Mouse (Mus musculus): ENCODE results near the gene Snrnp25.
A peak's percentile ranks its signal among the peaks of the same experiment; 100 is the strongest.

Snrnp25 gene

DNA sequence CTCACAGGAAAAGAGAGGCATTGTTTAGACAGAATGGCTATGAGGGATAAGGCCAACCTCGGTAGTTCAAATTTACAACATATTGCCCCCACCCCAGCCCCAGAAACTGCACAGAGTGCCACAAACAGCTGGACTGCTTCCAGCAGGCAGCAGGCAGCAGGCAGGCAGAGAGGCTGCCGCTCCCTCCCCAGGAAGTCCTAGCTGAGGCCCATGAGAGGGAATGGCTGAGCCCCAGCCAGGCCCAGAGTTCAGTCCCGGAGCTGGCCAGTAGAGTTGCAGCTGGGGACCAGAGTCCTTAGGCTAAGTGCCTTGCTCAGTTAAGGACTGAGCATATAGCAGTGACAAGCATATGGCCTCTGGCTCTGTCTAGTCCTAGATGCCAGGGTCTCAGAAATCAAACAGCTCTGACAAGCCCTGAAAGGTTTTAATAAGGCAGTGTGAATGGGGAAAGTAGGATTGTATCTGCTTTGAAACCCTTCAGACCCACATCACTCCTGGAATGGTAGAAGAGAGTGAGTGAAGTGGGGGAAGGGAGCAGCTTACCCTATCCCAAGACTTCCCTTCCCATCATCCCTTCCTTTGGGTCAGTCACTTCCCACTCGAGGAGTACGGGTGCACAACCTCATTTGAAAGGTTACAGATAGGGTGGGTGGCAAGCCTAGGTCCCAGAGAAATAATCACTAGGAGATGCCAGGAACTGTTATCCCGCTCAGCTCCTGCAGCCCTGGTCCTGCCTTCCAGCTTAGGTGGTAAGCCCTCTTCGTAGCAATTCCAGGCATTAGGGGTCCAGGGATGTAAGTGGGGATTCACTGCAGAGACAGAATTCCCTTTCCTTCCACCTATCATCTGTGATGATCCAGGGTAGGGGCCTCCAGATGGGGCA is 20.2 kb downstream of the Snrnp25 start:
- DNase-seq = peak; percentile 39

DNA sequence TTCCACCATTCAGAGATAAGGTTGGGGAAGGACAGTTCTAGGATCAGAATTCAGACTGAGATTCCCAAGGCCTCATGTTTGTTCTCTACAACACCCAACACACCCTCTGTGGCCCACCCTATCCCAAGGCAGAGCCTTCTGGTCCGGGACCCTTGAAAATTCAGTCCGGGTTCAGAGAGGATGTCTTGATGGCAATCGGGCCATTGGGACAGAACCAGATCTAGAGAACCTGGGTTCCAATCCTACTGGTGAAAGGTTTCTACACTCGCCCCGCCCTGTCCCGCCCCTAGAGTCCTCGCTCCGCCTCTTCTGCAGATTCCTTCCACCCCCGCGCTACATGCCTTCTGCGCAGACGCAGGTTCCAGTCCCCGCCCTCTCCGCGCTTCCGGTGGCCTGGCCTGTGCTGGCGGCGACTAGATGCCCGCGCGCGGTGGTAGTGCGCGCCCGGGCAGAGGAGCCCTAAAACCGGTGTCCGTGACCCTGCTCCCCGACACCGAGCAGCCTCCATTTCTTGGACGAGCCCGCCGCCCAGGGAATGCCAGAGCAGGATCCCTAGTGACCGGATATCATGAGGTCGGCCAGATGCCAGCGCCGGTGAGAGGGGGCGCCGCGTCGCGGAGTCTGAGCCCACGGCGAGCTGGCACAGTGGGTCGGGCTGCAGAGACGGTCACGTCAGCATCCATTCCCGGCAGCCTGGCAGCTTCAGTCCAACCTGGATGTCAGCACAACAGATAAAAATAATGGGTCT is 21.1 kb downstream of the Snrnp25 start, which contains the start of gene Mpg:
Gene Mpg (plus strand): TSS at position 382 of the 748 bp plus-strand sequence.
- DNase-seq = peak; percentile 92

DNA sequence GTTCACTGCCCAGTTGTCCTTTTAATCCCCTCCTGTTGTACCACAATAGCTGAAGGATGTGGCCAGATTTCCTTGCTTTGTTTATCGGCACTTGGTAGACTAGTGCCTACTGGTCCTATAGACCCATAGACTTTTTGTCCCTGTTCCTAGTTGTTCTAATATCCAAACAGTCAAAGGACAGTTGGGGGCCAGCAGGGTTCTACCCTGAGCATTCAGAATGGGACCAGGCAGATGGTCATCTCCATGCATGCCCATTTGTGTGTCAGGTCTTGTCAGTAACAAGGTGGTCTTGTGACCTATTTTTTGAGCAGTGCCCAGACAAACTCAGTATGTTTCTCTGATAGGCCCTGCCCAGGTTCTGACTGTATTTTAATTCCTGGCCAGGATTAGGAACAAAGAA is 21.8 kb downstream of the Snrnp25 start:
- no peak for DNase-seq

DNA sequence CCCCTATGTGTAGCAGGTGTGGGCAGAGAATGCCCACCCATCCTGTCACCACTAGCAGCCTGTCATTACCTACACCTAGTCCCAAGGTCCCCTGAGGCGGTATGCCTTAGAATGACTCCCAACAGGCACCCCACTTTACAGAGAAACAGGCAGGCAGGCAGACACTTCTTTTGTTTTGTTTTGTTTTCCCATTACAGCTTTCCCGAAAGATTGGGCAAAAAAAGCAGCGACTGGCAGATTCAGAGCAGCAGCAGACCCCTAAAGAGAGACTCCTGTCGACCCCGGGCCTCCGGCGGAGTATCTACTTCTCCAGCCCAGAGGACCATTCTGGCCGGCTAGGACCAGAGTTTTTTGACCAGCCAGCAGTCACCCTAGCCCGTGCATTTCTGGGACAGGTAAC is 22.3 kb downstream of the Snrnp25 start:
- no peak for DNase-seq

DNA sequence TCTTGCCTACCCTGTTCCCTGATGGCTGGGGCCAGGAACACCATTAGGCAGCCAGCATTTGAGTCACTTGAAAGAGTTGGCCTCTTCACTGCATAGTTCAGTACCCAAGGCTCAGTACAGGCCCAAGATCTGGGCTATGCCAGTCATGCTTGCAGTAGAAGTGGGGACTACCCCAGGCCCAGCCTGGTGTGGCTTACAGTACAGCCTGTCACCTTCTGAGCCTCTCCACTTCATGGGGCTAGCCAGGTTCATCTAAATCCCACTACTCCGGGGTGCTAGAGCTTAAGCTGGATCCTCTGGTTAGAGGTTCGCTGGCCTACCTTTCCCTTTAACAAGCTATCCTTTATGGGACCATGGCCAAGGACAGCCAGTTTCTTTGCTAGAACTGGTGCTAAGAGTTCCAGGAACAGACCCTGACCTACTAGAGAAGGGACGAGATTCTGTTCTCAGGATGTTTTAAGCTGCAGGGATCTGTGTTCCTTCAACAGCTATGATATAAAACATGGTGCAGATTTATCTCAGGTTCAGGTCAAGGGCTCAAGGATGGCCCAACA is 23.2 kb downstream of the Snrnp25 start:
- DNase-seq = no peak

DNA sequence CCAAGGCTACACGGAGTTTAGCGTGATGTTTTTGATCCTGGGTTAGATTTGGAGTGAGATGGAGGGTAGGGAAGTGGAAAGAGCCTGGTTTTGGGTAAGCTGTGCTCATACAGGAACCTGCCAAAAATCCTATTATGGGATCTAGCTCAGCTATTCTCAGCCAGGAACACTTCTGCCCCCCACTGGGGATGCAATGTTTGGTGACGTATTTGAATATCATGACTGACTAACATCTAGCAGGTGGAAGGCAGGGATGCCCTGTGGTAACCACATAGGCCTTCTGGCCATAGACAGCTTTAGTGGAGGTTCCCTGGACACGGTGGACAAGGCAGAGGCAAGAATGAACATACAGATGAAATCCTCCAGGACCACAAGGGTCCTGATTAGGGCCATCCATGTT is 25.0 kb downstream of the Snrnp25 start:
- DNase-seq = peak; percentile 53

DNA sequence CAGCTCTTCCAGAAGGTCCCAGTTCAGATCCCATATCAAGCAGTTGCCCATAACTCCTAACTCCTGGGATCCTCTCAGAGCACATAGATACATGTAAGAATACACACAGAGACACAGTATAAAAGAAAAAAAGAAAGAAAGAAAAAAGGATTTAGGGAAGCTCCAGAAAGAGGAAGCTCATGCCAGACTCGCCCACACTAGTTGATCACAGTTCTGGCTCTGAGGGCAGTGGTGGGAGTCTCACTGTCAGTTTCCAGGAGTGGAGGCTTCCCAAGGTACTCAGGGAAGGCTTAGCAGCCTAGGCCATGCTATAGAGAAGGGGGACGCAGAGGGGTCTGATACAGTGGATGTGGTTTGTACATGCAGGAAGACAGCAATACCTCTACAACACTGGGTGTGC is 25.9 kb downstream of the Snrnp25 start:
- DNase-seq = no peak

DNA sequence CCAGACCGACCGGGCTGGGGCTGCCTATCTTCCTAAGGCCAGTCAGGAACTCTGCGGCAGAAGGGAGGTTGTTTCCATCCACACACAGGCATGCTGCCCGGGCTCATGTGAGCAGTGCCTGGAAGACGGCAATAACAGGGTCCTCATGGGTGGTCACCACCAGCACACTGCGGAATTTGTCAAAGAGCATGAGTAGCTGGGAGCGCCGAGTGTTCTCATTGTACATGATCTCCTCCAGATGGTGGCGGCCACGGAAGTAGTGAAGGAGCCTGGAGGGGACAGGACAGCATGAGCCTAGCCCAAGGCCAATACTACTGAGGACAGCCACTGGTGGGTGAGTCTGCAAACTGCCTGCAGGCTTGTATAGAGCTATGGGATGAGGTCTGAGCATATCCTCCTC is 27.6 kb downstream of the Snrnp25 start:
- DNase-seq = no peak

DNA sequence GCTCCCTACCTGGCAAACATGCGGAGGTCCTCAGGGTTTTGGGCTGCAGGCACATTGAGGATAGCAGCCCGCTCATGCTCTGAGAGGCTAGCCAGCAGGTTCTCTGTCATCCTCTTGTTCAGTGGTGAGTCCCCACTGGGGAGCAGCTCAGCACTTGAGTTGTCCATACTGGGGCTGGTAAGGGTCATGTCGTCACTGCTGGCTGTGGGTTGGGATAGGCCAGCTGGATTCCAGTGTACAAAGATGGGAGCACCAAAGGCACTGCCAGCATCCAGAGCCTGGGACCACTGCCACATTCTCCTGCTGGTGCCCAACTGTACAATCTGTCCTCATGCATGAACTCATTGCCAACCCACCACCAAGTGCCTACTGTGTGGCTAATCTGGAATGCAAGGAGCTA is 28.7 kb downstream of the Snrnp25 start:
- no peak for DNase-seq

DNA sequence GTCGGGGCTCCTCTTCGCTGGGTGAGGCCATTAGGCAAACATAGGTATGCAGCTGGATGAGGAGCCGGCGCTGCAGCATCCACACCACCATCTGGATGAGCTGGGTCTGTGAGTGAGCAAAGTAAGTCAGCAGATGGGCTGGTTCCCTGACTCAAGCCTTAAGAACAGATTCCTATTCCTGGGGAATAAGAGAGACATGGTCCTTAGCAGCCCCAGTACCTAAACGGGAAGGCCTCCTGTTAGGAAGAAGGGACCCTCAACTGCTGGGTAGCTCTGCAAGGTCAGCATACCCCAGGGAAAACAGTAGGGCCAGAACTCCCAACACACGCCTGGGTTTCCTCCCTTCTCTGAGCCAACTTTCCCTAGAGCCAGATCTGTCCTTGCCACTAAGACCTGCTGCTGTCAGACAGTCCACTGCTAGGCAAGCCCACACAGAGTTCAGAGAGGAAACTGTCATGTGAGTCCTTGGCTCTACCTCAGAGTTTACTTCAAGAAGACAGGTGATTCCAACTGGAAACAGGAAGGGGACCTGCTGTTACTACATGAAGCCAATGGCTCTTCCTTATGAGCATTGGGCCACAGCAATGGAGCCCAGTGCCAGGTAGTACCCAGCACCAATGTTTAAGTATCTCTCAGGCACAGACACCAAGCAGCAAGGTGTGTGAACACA is 29.7 kb downstream of the Snrnp25 start:
- no peak for DNase-seq

DNA sequence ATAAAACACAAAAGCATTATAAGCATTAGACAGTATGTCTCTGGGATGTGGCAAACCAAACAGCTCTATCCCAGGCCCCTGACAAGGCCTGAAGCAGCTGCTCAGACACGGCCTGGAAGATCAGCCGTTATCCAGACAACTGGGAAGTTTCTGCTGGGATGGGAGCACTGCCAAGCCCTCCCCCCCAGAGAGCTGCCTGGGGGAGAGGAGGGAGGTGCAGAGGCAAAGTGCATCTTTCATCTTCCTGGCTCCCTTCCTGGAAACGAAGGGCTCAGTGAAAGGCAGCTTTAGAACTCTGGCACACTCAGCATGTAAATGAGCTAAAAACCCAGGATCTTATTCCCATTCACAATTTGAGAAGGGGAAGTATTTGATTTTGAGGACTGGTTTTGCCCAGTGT is 30.4 kb downstream of the Snrnp25 start:
- DNase-seq = peak; percentile 45

DNA sequence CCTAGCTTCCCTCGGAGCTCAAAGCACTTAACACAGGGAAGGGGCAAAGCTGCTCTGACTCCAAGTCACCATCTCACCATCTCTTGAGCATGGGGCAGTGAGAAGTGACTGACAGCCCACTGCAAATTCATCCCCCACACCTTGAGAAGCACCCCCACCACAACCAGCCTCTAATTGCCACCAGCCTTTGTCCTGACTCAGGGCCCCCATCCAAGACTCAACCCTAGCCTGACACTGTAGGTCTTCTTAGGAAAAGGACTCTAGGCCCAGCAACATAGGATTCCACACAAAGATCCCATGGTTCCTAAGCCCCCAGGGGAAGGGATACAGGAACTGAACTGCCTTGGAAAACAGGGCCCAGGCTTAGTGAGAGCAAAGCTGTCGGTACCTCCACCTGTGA is 30.9 kb downstream of the Snrnp25 start:
- no peak for DNase-seq

DNA sequence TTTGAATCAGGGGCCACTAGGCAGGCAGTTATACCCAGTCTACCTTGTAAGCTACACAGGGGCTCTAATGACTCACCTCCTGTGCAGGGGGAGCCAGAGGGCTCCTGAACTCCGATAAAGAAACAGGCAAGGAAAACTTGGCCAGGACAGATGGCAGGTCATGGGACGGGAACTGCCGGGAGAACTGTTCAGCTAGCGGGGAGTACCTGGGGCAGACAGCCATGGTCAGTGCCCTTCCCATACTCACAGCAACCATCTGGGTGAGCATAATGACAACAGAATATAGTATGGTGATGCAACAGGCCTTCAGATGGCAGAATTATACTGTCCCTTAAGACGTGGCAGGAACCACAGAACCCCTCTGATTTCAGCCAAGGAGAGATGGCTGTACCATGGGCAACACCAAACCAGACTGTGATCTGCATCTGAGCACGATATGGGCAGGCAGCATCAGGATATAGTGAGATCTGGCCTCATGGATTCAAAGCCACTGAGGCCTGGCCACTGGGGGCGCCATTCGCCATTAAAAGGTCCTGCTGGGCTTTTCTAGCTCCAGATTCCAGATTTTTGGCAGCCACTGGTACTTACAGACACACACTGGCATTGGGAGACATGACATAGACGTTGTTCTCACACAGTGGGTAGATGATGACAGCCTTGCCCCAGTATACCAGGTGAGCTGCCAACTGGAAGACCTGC is 31.6 kb downstream of the Snrnp25 start:
- peak; percentile 78 for DNase-seq

DNA sequence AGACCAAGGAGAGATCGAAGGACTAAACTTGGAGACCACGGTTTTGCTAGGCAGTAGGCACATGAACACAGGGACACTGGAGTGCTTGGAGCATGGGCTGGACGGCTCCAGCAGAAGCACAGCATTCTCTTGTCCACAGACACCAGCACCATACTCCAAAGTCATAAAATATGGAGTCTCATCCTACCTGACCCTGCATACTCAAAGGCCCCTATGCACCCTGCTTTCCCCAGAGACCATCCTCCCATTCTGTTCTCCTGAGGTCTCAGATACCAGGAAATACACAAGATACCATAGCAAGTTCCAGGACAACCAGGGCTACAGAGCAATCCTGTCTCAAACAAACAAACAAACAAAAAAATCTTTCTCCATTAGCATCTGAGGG is 32.2 kb downstream of the Snrnp25 start:
- no peak for DNase-seq

DNA sequence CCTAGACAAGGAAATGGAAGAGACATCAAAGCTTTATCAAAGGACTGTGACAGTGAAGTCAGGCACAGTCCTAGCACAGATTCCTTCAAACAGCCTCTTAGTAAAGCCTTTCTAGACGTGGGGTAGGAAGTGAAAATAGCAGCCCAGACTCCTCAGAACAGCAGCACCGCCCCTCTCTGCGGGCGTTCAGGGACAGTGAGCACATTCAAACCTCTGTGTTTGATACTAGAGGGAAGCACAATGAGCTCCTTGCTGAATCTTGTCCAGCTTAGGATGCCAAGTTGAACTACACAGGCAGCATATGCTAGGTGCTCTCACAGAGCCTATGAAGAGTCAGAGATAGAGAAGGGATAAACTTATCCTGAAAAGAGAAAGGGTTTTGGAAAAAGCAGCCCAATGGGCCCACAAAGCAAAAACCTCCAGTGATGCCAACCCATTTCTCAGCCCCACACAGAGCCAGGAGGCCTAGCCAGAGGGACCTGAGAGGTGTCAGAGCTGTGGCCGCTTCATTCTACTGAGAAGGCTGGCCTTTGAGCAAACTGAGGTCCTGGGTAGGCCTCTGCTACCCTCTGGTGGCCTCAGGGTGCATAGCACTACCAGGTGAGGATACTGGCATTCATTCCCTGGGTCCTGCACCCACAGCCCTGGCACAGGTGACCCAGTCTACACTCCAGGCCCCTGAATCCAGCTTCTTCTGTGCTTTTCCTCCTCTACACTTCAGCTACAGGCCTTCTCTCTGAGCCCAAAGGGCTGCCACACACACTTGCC is 33.1 kb downstream of the Snrnp25 start:
- DNase-seq = peak; percentile 84

DNA sequence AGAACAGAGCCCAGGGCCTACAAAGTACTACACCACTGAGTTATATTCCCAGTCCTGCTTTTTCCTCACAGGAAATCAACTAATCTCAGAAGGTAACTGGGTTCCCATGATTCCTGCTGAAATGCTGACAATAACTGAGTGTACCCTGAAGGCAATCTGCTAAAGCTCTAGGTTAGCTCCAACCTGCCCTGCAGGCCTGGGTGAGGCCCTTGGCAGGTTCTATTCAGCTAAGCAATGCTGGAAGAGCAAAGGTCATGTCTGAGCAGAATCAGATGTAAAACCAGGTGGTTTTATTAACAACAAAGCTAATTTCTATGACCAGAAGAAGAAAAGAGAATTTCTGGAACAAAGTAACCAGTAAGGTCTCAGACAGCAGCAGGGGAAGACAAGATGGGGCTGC is 36.2 kb downstream of the Snrnp25 start:
- DNase-seq = no peak

DNA sequence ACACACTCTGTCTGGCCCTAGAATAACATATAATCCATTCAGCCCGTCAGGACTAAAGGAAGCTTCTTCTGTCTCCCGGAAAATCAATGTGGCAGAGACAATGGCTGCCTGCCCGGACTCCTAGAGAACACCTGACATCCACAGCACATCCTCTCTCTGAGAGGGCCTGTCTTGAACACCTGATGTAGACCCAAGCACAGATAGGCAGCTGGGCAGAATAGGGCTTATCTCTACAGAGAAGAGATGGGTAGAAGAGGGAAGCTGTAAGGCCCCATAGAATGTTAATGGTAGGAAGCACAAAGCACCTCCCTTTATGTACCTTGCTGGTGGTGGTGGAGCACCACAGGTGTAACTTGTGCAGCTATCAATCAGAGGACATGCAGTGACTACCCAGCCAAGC is 37.0 kb downstream of the Snrnp25 start:
- no peak for DNase-seq

DNA sequence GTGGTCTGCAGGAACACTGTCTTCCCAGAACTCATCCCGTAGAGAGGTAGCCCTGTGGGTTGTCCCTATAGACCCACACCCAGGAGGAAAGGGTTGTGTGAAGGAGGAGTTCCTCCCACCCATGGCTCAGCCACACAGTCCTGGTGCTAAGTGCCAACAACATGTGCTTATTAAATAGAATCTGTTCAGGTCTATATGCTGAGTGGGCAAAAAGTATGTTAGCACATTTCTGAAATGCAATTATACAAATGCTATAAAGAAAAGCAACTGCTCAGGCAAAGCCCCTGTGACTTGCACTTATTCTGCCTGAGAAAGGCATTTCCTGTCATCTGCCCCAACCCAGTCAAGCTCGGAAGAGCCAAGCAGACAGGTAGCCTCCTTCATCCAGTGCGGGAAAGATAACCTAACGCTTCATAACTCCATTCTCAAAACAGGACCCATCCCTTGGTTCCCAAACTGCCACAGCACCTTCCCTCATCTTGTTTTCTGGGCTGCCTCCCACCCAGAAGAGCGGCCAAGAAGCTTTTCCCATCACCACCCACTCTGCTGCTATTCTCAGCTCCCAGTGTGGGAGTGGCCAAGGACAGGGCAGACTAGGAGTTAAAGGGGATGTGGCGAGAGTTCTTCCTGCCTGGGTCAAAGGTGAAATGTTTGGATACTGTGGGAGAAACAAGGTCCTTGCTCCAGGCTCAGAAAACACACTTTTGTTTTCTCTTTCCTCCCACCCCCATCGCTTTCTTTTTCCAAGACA is 38.2 kb downstream of the Snrnp25 start:
- DNase-seq = no peak

DNA sequence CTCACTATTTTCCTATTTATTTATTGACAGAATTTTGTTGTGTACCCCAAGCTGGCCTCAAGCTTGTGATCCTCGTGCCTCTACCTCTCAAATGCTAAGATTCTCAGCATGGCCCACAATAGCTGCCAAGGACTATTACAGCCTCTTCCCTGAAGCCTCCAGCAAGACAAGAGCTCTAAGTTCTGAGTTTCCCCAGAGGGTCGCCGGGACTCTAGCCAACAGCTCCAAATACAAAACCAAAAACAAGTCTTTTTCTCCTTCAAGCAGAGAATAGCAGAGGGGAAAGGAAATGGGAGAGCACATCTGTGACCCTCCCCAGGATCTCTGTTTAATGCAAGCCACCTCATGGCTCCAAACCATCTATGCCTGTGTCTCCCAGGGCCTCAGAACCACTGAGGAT is 38.8 kb downstream of the Snrnp25 start:
- no peak for DNase-seq

DNA sequence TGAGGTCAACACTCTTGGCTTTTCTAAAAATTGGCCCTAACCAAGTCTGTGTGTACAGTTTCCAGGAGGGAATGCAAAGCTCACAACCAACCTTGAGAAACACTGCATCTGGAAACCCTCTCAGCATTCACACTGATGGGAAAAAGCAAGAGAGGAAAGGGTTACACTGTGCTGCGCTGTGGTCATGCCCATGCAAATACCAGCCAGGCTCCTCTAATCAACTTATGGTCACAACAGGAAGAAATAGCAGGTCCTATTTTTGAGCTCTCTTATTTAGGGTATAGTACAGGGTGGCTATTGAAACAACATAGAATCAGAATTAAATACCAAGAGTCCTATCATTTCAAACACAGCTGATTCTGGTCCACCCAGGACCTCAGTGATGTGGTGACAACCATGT is 39.4 kb downstream of the Snrnp25 start:
- no peak for DNase-seq

DNA sequence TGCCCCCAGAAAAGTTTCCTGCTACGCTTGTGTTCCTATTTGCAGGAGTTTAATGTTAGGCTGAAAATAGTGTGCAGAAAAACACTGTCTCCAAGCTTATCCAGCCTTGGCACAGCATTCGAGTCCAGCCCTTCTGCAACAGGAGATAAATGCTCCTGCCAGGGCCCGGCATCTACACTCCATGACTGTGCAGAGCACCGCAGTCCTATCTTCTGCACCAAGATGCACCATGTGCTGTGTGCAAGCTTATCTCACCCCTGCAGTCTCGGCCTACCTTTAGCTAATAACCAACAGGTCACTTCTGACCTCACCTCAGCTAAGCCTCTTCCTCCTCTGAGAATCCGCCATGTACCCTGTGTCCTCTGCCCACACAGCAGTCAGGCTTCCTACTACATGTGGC is 40.4 kb downstream of the Snrnp25 start:
- no peak for DNase-seq
